In genomic region chr5:135903551-135904151, GRCm38 (mm10) we compare ENCODE assay signal across 8 mouse cellular contexts. TPM values are rescaled to one million over a fixed set of nuclear protein-coding genes. Genes with fewer than 3 reads are reported as not detected.
DNase-seq lines count a peak whose midpoint lies in the region; ATAC-seq and TF ChIP-seq lines count a peak whose summit lies in the region.

No protein-coding gene starts in this region.

- H3K9me3 ChIP-seq in forebrain, embryonic 14.5 days (replicated peaks; ENCODE audit: control insufficient read depth, low read length) = no peaks in the 10 kb centered on the region
- H3K9me3 ChIP-seq in liver, postnatal 0 days (ENCODE audit: low read length) = no peaks in the 10 kb centered on the region
- no peaks in the 10 kb centered on the region for H3K9me3 ChIP-seq in neural tube, embryonic 14.5 days (ENCODE audit: control insufficient read depth, low read length)

- TF ChIP-seq POLR2A in testis, adult 2 months (IDR thresholded peaks at IDR 0.05; ENCODE audit: control insufficient read depth, low read depth, low read length) = peak; percentile 50; the same call in 1 of the 2 replicates

- H3K36me3 ChIP-seq in forebrain, embryonic 14.5 days (ENCODE audit: control insufficient read depth, insufficient read depth, low read length) = peaks cover 34% of the 10 kb centered on the region
- H3K36me3 ChIP-seq in liver, postnatal 0 days (replicated peaks; ENCODE audit: insufficient read depth, low read length) = peaks cover 3% of the 10 kb centered on the region; the same call in 1 of the 2 replicates
- peaks cover 4% of the 10 kb centered on the region; the same call in 1 of the 2 replicates for H3K36me3 ChIP-seq in neural tube, embryonic 14.5 days (ENCODE audit: control insufficient read depth, insufficient read depth, low read length)
- no peaks in the 10 kb centered on the region for H3K36me3 ChIP-seq in testis, adult 2 months (ENCODE audit: control insufficient read depth, insufficient read depth, low read length)

- H3K27me3 ChIP-seq in forebrain, embryonic 14.5 days (replicated peaks; ENCODE audit: control insufficient read depth, insufficient read depth, low read length) = no peaks in the 10 kb centered on the region
- H3K27me3 ChIP-seq in liver, postnatal 0 days (ENCODE audit: insufficient read depth, low read length) = no peaks in the 10 kb centered on the region; the same call in 1 of the 2 replicates
- H3K27me3 ChIP-seq in neural tube, embryonic 14.5 days (ENCODE audit: control insufficient read depth, insufficient read depth, low read length) = no peaks in the 10 kb centered on the region
- H3K27me3 ChIP-seq in testis, adult 2 months (ENCODE audit: control insufficient read depth, insufficient read depth, low read length) = no peaks in the 10 kb centered on the region

- no peak for TF ChIP-seq EP300 in liver, postnatal 0 days (IDR thresholded peaks at IDR 0.05; ENCODE audit: low read depth)

- peak; percentile 95 for TF ChIP-seq CTCF in liver, postnatal 0 days (IDR thresholded peaks at IDR 0.05; ENCODE audit: low read depth)
- peak; percentile 93 for TF ChIP-seq CTCF in testis, adult 2 months (IDR thresholded peaks at IDR 0.05; ENCODE audit: control insufficient read depth, insufficient read depth, insufficient replicate concordance, low read depth, low read length)

- intact Hi-C loops in heart, postnatal 14 days (cut with DNase I) = loop anchor here (2.0 to 5.0 kb wide), 5 partner anchors 31 to 159 kb away; partner anchors contain the start of genes Ywhag and Zp3

- DNase-seq in ES-CJ7 (ENCODE audit: low read depth, low spot score) = peak; percentile 95
- peak; percentile 93 for DNase-seq in forebrain, embryonic 14.5 days (ENCODE audit: low spot score)
- DNase-seq in heart, postnatal 14 days = peak; percentile 90 to 96
- DNase-seq in layer of hippocampus, adult 11-12 months (ENCODE audit: low spot score) = peak; percentile 94
- DNase-seq in liver, postnatal 0 days = peak; percentile 90

- under 1% methylated on average over 30 of the region's 30 CpGs for WGBS in forebrain, embryonic 14.5 days
- WGBS in liver, postnatal 0 days (ENCODE audit: insufficient replicate concordance) = 8% methylated on average over 28 of the region's 30 CpGs
- under 1% methylated on average over 30 of the region's 30 CpGs for WGBS in neural tube, embryonic 14.5 days

- H3K4me1 ChIP-seq in forebrain, embryonic 14.5 days (ENCODE audit: control insufficient read depth, insufficient read depth, low read length) = peaks cover 7% of the 10 kb centered on the region; the same call in 1 of the 2 replicates
- H3K4me1 ChIP-seq in liver, postnatal 0 days (ENCODE audit: insufficient read depth) = peaks cover 27% of the 10 kb centered on the region
- peaks cover 2% of the 10 kb centered on the region; the same call in 1 of the 2 replicates for H3K4me1 ChIP-seq in neural tube, embryonic 14.5 days (ENCODE audit: control insufficient read depth, insufficient read depth, low read length)
- H3K4me1 ChIP-seq in testis, adult 2 months (ENCODE audit: control insufficient read depth, insufficient read depth, low read length) = peaks cover 3% of the 10 kb centered on the region

- H3K27ac ChIP-seq in forebrain, embryonic 14.5 days (ENCODE audit: low read depth, low read length) = peak overlapping the region; percentile 79
- H3K27ac ChIP-seq in liver, postnatal 0 days (ENCODE audit: low read depth) = no peak overlapping the region
- H3K27ac ChIP-seq in neural tube, embryonic 14.5 days (ENCODE audit: low read depth, low read length) = peak overlapping the region; percentile 73
- H3K27ac ChIP-seq in testis, adult 2 months (ENCODE audit: control insufficient read depth, insufficient read depth, low read depth, low read length) = no peak overlapping the region; the same call in 1 of the 2 replicates

- H3K4me2 ChIP-seq in forebrain, embryonic 14.5 days (ENCODE audit: low read length) = peak overlapping the region; percentile 65
- H3K4me2 ChIP-seq in liver, postnatal 0 days (ENCODE audit: low read depth, low read length) = peak overlapping the region; percentile 63
- H3K4me2 ChIP-seq in neural tube, embryonic 14.5 days (ENCODE audit: low read depth, low read length) = peak overlapping the region; percentile 50

- ATAC-seq in cerebellum, adult (ENCODE audit: insufficient number of reproducible peaks, low FRiP score, low TSS enrichment) = peak; percentile 97
- ATAC-seq in forebrain, embryonic 14.5 days = peak; percentile 95
- ATAC-seq in liver, postnatal 0 days = peak; percentile 89
- peak; percentile 96 for ATAC-seq in neural tube, embryonic 14.5 days (ENCODE audit: low read depth)

- peak overlapping the region; percentile 49 for H3K9ac ChIP-seq in forebrain, embryonic 14.5 days (ENCODE audit: low read length)
- peak overlapping the region; percentile 23; the same call in 1 of the 2 replicates for H3K9ac ChIP-seq in liver, postnatal 0 days (replicated peaks)
- H3K9ac ChIP-seq in neural tube, embryonic 14.5 days (replicated peaks; ENCODE audit: low read depth, low read length) = peak overlapping the region; percentile 47

- peak overlapping the region; percentile 26 for H3K4me3 ChIP-seq in forebrain, embryonic 14.5 days (ENCODE audit: low read depth, low read length)
- peak overlapping the region; percentile 28; the same call in 1 of the 2 replicates for H3K4me3 ChIP-seq in liver, postnatal 0 days (ENCODE audit: low read depth, low read length)
- H3K4me3 ChIP-seq in neural tube, embryonic 14.5 days (ENCODE audit: low read depth, low read length) = peak overlapping the region; percentile 21
- peak overlapping the region; percentile 74 for H3K4me3 ChIP-seq in testis, adult 2 months (ENCODE audit: control insufficient read depth, low read depth, low read length)

RNA-seq across cellular contexts. Expression of gene Hspb1, which starts 15.9 kb away (rescaled TPM):
- polyA plus RNA-seq in forebrain, embryonic 14.5 days (2014; fragmentation: Nextera tagmentation; extraction: Ambion mirVana) = 6.6 and 8.1 TPM in 2 replicates
- 100 to 1,000 TPM; 271 to 306 TPM for total RNA-seq in heart, postnatal 14 days (2021)
- 4.5 and 9.1 TPM in 2 replicates for polyA plus RNA-seq in liver, postnatal 0 days (2015; fragmentation: Nextera tagmentation; extraction: Ambion mirVana)
- 7.8 and 11.4 TPM in 2 replicates for polyA plus RNA-seq in neural tube, embryonic 14.5 days (2014; fragmentation: Nextera tagmentation; extraction: Ambion mirVana)
- 49.6 and 51.0 TPM in 2 replicates for polyA plus RNA-seq in testis, adult 2 months (2012; rRNA removed)

RNA-seq across cellular contexts. Expression of gene Ywhag, which starts 30.8 kb away (rescaled TPM):
- 361 and 450 TPM in 2 replicates for polyA plus RNA-seq in forebrain, embryonic 14.5 days (2014; fragmentation: Nextera tagmentation; extraction: Ambion mirVana)
- 100 to 1,000 TPM; 284 to 301 TPM for total RNA-seq in heart, postnatal 14 days (2021)
- polyA plus RNA-seq in liver, postnatal 0 days (2015; fragmentation: Nextera tagmentation; extraction: Ambion mirVana) = 56.7 and 66.8 TPM in 2 replicates
- polyA plus RNA-seq in neural tube, embryonic 14.5 days (2014; fragmentation: Nextera tagmentation; extraction: Ambion mirVana) = 419 and 431 TPM in 2 replicates
- 13.3 and 17.8 TPM in 2 replicates for polyA plus RNA-seq in testis, adult 2 months (2012; rRNA removed)

Comparison
In these comparisons a context has a peak if more than half of its experiments do, and no peak if none do; other contexts are left out.
1. H3K27ac ChIP-seq: peak in forebrain, embryonic 14.5 days (single experiment) and neural tube, embryonic 14.5 days (single experiment); none in liver, postnatal 0 days (single experiment) and testis, adult 2 months (single experiment).
2. H3K4me3 ChIP-seq: peak in every context shown above with its lines; median percentile 74 in testis, adult 2 months; 28 in liver, postnatal 0 days; 26 in forebrain, embryonic 14.5 days; 21 in neural tube, embryonic 14.5 days.
3. Peak in every context shown above with its lines, with median percentiles within 50 percentile points of each other: DNase-seq, ATAC-seq, H3K4me2 ChIP-seq and H3K9ac ChIP-seq.